Mouse (Mus musculus): Measurements from ENCODE around the gene Tmem192.

GRCm38 (mm10) chr8:64928938-64929337 is 18.0 kb upstream of the Tmem192 start:
- no peak for TF ChIP-seq CTCF (IDR thresholded peaks at IDR 0.05; ENCODE audit: extremely low read depth, insufficient read depth, insufficient read length, insufficient replicate concordance)
- no peak for TF ChIP-seq POLR2A (IDR thresholded peaks at IDR 0.05; ENCODE audit: low read depth, low read length)
